Mouse (Mus musculus) midbrain, embryonic 10.5 days (tissue): ENCODE measurements around the gene Cuedc2. TPM values are rescaled to one million over a fixed set of nuclear protein-coding genes. Genes with fewer than 3 reads are reported as not detected.

ENCODE experiments used
- DNase-seq: peaks from one replicate; pipeline ENCODE4 v3.0.0-alpha.2; 2017; ENCODE audit warnings: low spot score
- H3K27ac ChIP-seq: fragments of 300-500 bp; sonication (generic); replicated peaks from 2 replicates; pipeline ENCODE4 v1.5.1; 2016; ENCODE audit warnings: mild to moderate bottlenecking
- H3K27me3 ChIP-seq: fragments of 300-500 bp; sonication (generic); 2 replicates; pipeline ENCODE4 v1.6.1; 2016; ENCODE audit warnings: low read depth, mild to moderate bottlenecking; ENCODE audit not compliant: poor library complexity, severe bottlenecking
- H3K36me3 ChIP-seq: fragments of 300-500 bp; sonication (generic); 2 replicates; pipeline ENCODE4 v1.6.1; 2016; ENCODE audit warnings: mild to moderate bottlenecking, moderate library complexity
- H3K4me1 ChIP-seq: fragments of 300-500 bp; sonication (generic); 2 replicates; pipeline ENCODE4 v1.6.1; 2016
- H3K4me3 ChIP-seq: fragments of 300-500 bp; sonication (generic); 2 replicates; pipeline ENCODE4 v1.5.1; 2016; ENCODE audit warnings: mild to moderate bottlenecking, moderate library complexity
- H3K9me3 ChIP-seq: fragments of 300-500 bp; sonication (generic); replicated peaks from 2 replicates; pipeline ENCODE4 v1.6.1; 2016; ENCODE audit warnings: mild to moderate bottlenecking
- WGBS: fragments of 180-500 bp; shearing (Covaris S2); methylation state at CpG from one replicate; pipeline ENCODE4 v1.1.7; 2016; 5-methylcytosine and 5-hydroxymethylcytosine counted together
- microRNA counts: library from miRNA; unstranded; fragments of <30 nt; microRNA quantifications from one replicate; lab custom pipeline; 2017
- microRNA-seq: library from miRNA; unstranded; fragments of <30 nt; microRNA quantifications from one replicate; pipeline ENCODE4, GENCODE M21; 2017
- polyA plus RNA-seq: library from polyadenylated mRNA; unstranded; fragments of >200 nt; fragmentation: Nextera tagmentation; extraction: Ambion mirVana; gene quantifications from 2 replicates; pipeline ENCODE4 v1.2.1, GENCODE M21; 2016

The Cuedc2 gene
- polyA plus RNA-seq, 1 experiment from 2014 or later, result 239 TPM

DNA sequence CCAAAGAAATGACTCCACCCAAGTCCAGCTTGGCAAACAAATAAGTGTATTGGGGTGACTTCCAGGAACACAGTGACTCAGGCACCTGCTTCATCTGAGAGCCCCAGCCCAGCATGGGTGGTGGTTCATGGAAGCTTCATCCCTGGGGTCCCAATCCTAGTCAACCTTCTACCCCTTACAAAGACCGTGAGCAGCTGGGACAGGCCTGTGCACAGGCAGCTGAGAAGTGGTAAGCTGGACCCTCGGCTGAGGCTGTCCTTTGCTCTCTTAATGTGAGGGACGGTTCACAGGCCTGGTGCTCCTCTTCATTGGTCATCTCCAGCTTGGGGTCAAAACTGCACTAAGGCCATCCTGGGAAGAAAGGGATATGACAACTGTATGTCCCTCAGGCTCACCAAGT lies 50.9 kb downstream of the Cuedc2 start:
- Histone ChIP-seq H3K27ac (no peak overlapping the region), H3K27me3 (no peaks in the 10 kb centered on the region), H3K9me3 (no peaks in the 10 kb centered on the region), H3K36me3 (peaks cover 50% of the 10 kb centered on the region), H3K4me1 (no peaks in the 10 kb centered on the region), H3K4me3 (no peak overlapping the region)
- 85% methylated on average over 3 of the region's 3 CpGs for WGBS
- no peak for DNase-seq

DNA sequence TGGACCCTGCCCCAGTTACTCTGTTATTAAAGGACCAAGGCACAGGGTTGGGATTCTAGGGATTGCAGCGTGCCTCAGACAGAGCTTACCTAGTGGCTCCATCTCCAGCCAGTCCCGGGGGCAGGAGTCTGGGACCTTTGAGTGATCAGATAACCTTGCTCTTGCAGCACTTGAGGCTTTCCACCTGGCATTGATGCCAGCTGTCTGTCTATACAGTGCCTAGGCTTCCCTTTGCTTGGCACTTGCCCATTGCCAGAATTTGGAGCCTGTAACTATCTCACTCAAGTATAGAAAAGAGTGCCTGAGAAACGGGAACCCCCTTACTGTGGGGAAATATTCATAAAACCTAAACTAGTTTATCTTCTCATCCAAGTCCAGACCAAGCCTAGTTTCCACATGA lies 51.6 kb downstream of the Cuedc2 start:
- 97% methylated on average over 3 of the region's 3 CpGs for WGBS
- H3K36me3 ChIP-seq, result peaks cover 57% of the 10 kb centered on the region

DNA sequence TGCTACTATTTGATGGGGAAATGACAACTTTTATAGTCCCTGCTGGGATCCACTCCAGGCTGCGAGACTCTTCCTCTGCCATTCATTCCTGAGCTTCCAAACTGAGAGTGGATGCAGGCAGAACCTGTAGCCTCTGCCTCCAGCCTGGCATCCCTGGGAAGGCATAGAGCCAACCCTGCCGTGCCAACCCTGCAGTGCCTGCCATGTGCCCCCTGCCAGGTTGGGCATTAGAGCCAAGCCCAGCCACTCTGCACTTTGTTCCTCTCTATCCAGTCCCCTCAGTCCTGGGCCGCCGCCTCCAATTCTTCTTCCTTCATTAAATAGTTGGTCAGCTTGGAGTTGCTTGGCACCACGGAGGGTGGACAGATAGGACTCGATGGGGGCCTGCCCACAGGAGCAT lies 52.5 kb downstream of the Cuedc2 start:
- no peak for DNase-seq
- no peak overlapping the region for H3K27ac ChIP-seq
- H3K4me3 ChIP-seq, result no peak overlapping the region
- no peaks in the 10 kb centered on the region for H3K27me3 ChIP-seq
- H3K36me3 ChIP-seq, result peaks cover 66% of the 10 kb centered on the region
- no peaks in the 10 kb centered on the region for H3K4me1 ChIP-seq
- 92% methylated on average over 6 of the region's 6 CpGs for WGBS
- no peaks in the 10 kb centered on the region for H3K9me3 ChIP-seq

More for the DNA sequence above, 51.6 kb downstream of the Cuedc2 start:
- Histone ChIP-seq H3K9me3 (no peaks in the 10 kb centered on the region), H3K27me3 (no peaks in the 10 kb centered on the region), H3K27ac (no peak overlapping the region), H3K4me3 (no peak overlapping the region), H3K4me1 (no peaks in the 10 kb centered on the region)
- DNase-seq, result no peak

DNA sequence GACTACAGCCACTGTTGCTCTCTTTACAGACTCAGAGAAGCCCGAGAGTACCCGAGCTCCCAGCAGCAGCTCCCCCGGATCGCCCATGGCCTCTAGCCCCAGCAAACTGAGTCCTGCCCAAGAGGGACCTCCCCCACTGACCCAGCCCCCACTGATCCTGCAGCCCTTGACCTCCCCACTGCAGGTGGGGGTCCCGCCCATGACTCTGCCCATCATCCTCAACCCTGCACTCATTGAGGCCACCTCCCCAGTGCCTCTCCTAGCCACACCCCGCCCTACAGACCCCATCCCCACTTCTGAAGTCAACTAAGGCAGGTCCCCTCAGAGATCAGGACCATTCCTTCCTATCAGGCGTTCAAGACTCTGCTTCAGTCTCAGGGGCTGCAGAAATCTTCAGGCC lies 52.9 kb downstream of the Cuedc2 start:
- DNase-seq, result no peak
- Histone ChIP-seq H3K4me1 (no peaks in the 10 kb centered on the region), H3K9me3 (no peaks in the 10 kb centered on the region), H3K27me3 (no peaks in the 10 kb centered on the region), H3K27ac (no peak overlapping the region), H3K36me3 (peaks cover 70% of the 10 kb centered on the region), H3K4me3 (no peak overlapping the region)
- 92% methylated on average over 7 of the region's 7 CpGs for WGBS

DNA sequence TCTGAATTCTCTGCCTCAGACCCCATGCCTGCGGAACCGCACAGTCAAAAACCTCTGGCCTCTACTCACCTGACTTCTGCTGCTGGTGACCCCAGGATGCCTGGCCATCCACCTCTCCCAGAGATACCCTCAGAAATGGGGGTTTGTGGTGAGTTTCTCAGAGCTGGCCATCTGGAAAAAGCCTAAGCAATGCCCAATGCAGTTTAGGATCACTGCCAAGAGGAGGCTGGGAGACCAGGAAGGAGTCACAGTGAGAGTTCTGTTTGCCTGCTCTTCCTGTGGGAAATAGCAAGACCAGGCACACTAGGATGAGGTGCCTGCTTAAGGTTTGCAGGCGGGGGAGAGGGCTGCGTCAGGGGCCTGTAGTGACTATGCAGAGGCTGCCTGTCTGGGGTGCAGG lies 53.8 kb downstream of the Cuedc2 start:
- H3K27ac ChIP-seq, result no peak overlapping the region
- H3K4me1 ChIP-seq, result no peaks in the 10 kb centered on the region
- 92% methylated on average over 4 of the region's 4 CpGs for WGBS
- H3K9me3 ChIP-seq, result no peaks in the 10 kb centered on the region
- DNase-seq, result no peak
- peaks cover 79% of the 10 kb centered on the region for H3K36me3 ChIP-seq
- H3K4me3 ChIP-seq, result no peak overlapping the region
- no peaks in the 10 kb centered on the region for H3K27me3 ChIP-seq

DNA sequence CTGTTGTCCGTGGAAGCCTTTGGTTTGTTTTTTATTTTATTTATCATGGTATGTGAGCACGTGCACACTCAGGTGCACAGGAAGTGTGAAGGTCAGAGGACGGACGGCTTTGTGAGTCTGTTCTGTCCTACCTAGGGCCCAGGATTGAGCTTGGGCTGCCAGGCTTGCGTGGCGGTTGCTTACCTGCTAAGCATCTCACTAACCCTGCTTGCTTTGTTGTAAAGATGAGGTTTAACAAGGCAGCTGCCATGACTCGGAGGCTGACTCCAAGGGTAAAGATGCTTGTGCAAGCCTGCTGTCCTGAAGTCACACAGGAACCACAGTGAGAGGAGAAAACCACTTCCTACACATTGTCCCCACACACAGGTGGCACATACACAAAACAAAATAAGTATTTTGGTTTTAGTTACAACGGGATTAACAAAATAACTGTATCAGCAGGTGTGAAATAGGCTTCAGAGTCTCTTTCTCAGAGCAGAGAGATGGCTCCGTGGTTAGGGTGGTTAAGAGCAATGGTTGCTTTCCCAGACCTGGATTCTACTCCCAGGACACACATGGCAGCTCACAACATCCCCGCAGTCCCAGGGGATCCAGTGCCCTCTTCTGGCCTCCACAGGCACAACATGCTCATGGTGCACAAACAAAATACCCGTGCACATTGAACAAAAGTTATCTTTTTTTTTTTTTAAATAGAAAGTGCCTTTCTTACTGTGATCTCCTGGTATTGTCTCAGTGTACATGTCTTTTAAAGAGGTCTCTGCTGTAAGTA lies 56.2 kb downstream of the Cuedc2 start:
- no peak for DNase-seq
- WGBS, result 94% methylated on average over 11 of the region's 11 CpGs
- Histone ChIP-seq H3K36me3 (peaks cover 90% of the 10 kb centered on the region), H3K27me3 (no peaks in the 10 kb centered on the region), H3K4me1 (no peaks in the 10 kb centered on the region), H3K4me3 (no peak overlapping the region), H3K9me3 (no peaks in the 10 kb centered on the region), H3K27ac (no peak overlapping the region)

MicroRNAs encoded within 50 kb of the gene (microRNA counts, 519-probe panel; counts per million panel counts)
- not detected for microRNA mmu-miR-146b (lab: Ali Mortazavi, UCI)

Small RNAs within 50 kb of the gene (microRNA-seq; reads per million reads assigned to microRNA genes)
- gene Mir146b, result 1.5 reads per million

Other genes with a start within 250 kb of the Cuedc2 start
- not detected in 2 replicates for gene Elovl3, start 206.8 kb downstream of the Cuedc2 start, polyA plus RNA-seq
- 0.17 and 0.43 TPM in 2 replicates for gene Pitx3, start 190.4 kb downstream of the Cuedc2 start, polyA plus RNA-seq
- 43.8 and 48.8 TPM in 2 replicates for gene Gbf1, start 186.2 kb downstream of the Cuedc2 start, polyA plus RNA-seq
- gene Nfkb2, start 34.4 kb downstream of the Cuedc2 start, polyA plus RNA-seq, result 5.2 and 5.6 TPM in 2 replicates
- gene Psd, start 11.5 kb downstream of the Cuedc2 start, polyA plus RNA-seq, result 4.7 and 8.9 TPM in 2 replicates
- gene Fbxl15, start 10.5 kb downstream of the Cuedc2 start, polyA plus RNA-seq, result 24.6 and 25.0 TPM in 2 replicates
- gene Mfsd13a, start 2.4 kb upstream of the Cuedc2 start, polyA plus RNA-seq, result 9.1 and 10.1 TPM in 2 replicates
- 0.96 and 1.4 TPM in 2 replicates for gene 2310034G01Rik, start 11.6 kb upstream of the Cuedc2 start, polyA plus RNA-seq
- 188 and 224 TPM in 2 replicates for gene Actr1a, start 57.0 kb upstream of the Cuedc2 start, polyA plus RNA-seq
- gene Sufu, start 58.2 kb upstream of the Cuedc2 start, polyA plus RNA-seq, result 50.2 and 53.6 TPM in 2 replicates
- 24.6 and 27.8 TPM in 2 replicates for gene Trim8, start 163.0 kb upstream of the Cuedc2 start, polyA plus RNA-seq
- gene Arl3, start 234.5 kb upstream of the Cuedc2 start, polyA plus RNA-seq, result 207 and 216 TPM in 2 replicates
- 17.0 and 18.1 TPM in 2 replicates for gene Sfxn2, start 234.7 kb upstream of the Cuedc2 start, polyA plus RNA-seq